Mouse (Mus musculus): ENCODE data around the gene Churc1. TPM values are rescaled to one million over a fixed set of nuclear protein-coding genes. Genes with fewer than 3 reads are reported as not detected.

Gene Churc1
- total RNA-seq, 1 experiment from 2014 or later = 31.2 TPM

- no peak for ATAC-seq (ENCODE audit: extremely low read depth, insufficient number of reproducible peaks, low FRiP score, poor library complexity, severe bottlenecking)
Measured at GRCm38 (mm10) chr12:76790446-76791084, 25.2 kb downstream of the Churc1 start.

- ATAC-seq (ENCODE audit: extremely low read depth, insufficient number of reproducible peaks, low FRiP score, poor library complexity, severe bottlenecking) = 0 out of 2 replicates have a peak, but pooled peaks have one; percentile 2
Measured at GRCm38 (mm10) chr12:76792540-76792939, 27.2 kb downstream of the Churc1 start.

GRCm38 (mm10) chr12:76795350-76795749 lies 30.0 kb downstream of the Churc1 start, which contains the start of gene Gpx2:
Gene Gpx2 (minus strand): TSS chr12:76795554.
- no peak for ATAC-seq (ENCODE audit: extremely low read depth, insufficient number of reproducible peaks, low FRiP score, poor library complexity, severe bottlenecking)

- ATAC-seq (ENCODE audit: extremely low read depth, insufficient number of reproducible peaks, low FRiP score, poor library complexity, severe bottlenecking) = no peak
Measured at GRCm38 (mm10) chr12:76796938-76797539, 31.7 kb downstream of the Churc1 start.

- no peak for ATAC-seq (ENCODE audit: extremely low read depth, insufficient number of reproducible peaks, low FRiP score, poor library complexity, severe bottlenecking)
Measured at GRCm38 (mm10) chr12:76798008-76798720, 32.8 kb downstream of the Churc1 start.

GRCm38 (mm10) chr12:76803028-76803427 lies 37.7 kb downstream of the Churc1 start:
- ATAC-seq (ENCODE audit: extremely low read depth, insufficient number of reproducible peaks, low FRiP score, poor library complexity, severe bottlenecking) = no peak

GRCm38 (mm10) chr12:76803700-76804252 lies 38.4 kb downstream of the Churc1 start:
- ATAC-seq (ENCODE audit: extremely low read depth, insufficient number of reproducible peaks, low FRiP score, poor library complexity, severe bottlenecking) = peak; percentile 30; the same call in 1 of the 2 replicates

- ATAC-seq (ENCODE audit: extremely low read depth, insufficient number of reproducible peaks, low FRiP score, poor library complexity, severe bottlenecking) = no peak
Measured at GRCm38 (mm10) chr12:76805056-76805811, 39.9 kb downstream of the Churc1 start.

GRCm38 (mm10) chr12:76807796-76808195 lies 42.5 kb downstream of the Churc1 start:
- no peak for ATAC-seq (ENCODE audit: extremely low read depth, insufficient number of reproducible peaks, low FRiP score, poor library complexity, severe bottlenecking)

GRCm38 (mm10) chr12:76810491-76810890 lies 45.2 kb downstream of the Churc1 start:
- ATAC-seq (ENCODE audit: extremely low read depth, insufficient number of reproducible peaks, low FRiP score, poor library complexity, severe bottlenecking) = no peak

- ATAC-seq (ENCODE audit: extremely low read depth, insufficient number of reproducible peaks, low FRiP score, poor library complexity, severe bottlenecking) = no peak
Measured at GRCm38 (mm10) chr12:76811006-76811405, 45.7 kb downstream of the Churc1 start.

GRCm38 (mm10) chr12:76813543-76813942 lies 48.2 kb downstream of the Churc1 start:
- ATAC-seq (ENCODE audit: extremely low read depth, insufficient number of reproducible peaks, low FRiP score, poor library complexity, severe bottlenecking) = no peak

- no peak for ATAC-seq (ENCODE audit: extremely low read depth, insufficient number of reproducible peaks, low FRiP score, poor library complexity, severe bottlenecking)
Measured at GRCm38 (mm10) chr12:76814120-76814519, 48.8 kb downstream of the Churc1 start.

- no peak for ATAC-seq (ENCODE audit: extremely low read depth, insufficient number of reproducible peaks, low FRiP score, poor library complexity, severe bottlenecking)
Measured at GRCm38 (mm10) chr12:76816720-76817119, 51.4 kb downstream of the Churc1 start.

GRCm38 (mm10) chr12:76817176-76817575 lies 51.8 kb downstream of the Churc1 start:
- no peak for ATAC-seq (ENCODE audit: extremely low read depth, insufficient number of reproducible peaks, low FRiP score, poor library complexity, severe bottlenecking)

GRCm38 (mm10) chr12:76818120-76818519 lies 52.8 kb downstream of the Churc1 start:
- ATAC-seq (ENCODE audit: extremely low read depth, insufficient number of reproducible peaks, low FRiP score, poor library complexity, severe bottlenecking) = no peak

- no peak for ATAC-seq (ENCODE audit: extremely low read depth, insufficient number of reproducible peaks, low FRiP score, poor library complexity, severe bottlenecking)
Measured at GRCm38 (mm10) chr12:76818908-76819307, 53.6 kb downstream of the Churc1 start.

- no peak for ATAC-seq (ENCODE audit: extremely low read depth, insufficient number of reproducible peaks, low FRiP score, poor library complexity, severe bottlenecking)
Measured at GRCm38 (mm10) chr12:76819816-76820215, 54.5 kb downstream of the Churc1 start.

GRCm38 (mm10) chr12:76820615-76821014 lies 55.3 kb downstream of the Churc1 start:
- ATAC-seq (ENCODE audit: extremely low read depth, insufficient number of reproducible peaks, low FRiP score, poor library complexity, severe bottlenecking) = no peak

All from neutrophil, adult 5-6 weeks (primary cell).